Mouse (Mus musculus): ENCODE measurements around the gene Pole. TPM values are rescaled to one million over a fixed set of nuclear protein-coding genes. Genes with fewer than 3 reads are reported as not detected.

Pole gene
- 45.2 and 47.7 TPM in 2 replicates for polyA plus RNA-seq (2016; fragmentation: Nextera tagmentation; extraction: Ambion mirVana)

DNA sequence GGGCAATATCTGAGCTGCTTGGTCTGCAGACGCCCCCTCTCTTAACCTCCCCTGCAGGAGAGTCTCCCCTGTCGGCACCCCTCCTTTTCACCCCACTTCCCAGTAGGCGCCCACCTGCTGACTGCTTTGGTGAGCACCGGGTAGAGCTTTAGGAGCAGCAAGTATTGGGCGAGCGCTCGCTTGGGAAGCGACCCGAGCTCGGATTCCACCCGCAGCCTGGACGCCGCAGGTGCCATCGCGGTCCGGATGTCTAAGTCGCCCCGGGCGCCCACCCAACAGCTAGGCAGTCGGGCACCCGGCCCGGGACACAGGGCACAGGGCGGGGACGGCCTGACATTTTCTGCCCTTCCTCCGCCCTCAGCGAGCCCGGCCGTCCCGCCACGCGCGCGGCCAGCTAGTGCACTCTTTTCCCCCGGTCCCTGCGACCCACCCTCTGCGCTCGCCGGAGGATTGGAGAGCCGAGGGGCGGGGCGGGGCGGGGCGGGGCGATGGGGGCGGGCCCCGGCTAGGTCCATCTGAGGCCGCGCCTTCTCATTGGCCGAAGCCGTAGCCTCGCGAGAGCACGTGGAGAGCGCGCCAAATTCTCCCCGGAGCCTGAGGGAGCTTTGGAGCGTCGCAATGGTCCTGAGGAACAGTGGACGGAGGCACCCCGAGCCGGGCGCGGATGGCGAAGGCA is at the start of gene Pole, which contains the start of gene Pxmp2:
Gene Pole (plus strand): TSS at position 537 of the 676 bp plus-strand sequence.
Gene Pxmp2 (minus strand): TSS at position 417 of the 676 bp plus-strand sequence.
- Histone ChIP-seq H3K4me1 (replicated peaks) (peaks cover 16% of the 10 kb centered on the region), H3K9me3 (no peaks in the 10 kb centered on the region), H3K36me3 (peaks cover 19% of the 10 kb centered on the region), H3K27ac (peak within 1 kb of the TSS; percentile 67), H3K9ac (replicated peaks) (peak within 1 kb of the TSS; percentile 91), H3K27me3 (peaks cover 23% of the 10 kb centered on the region), H3K4me2 (peak within 1 kb of the TSS; percentile 92), H3K4me3 (replicated peaks) (peak within 1 kb of the TSS; percentile 81)
- peak; percentile 98 for ATAC-seq (ENCODE audit: insufficient number of reproducible peaks, insufficient read depth, low FRiP score, low TSS enrichment, low read depth)
- WGBS: under 1% methylated on average over 59 of the region's 64 CpGs

DNA sequence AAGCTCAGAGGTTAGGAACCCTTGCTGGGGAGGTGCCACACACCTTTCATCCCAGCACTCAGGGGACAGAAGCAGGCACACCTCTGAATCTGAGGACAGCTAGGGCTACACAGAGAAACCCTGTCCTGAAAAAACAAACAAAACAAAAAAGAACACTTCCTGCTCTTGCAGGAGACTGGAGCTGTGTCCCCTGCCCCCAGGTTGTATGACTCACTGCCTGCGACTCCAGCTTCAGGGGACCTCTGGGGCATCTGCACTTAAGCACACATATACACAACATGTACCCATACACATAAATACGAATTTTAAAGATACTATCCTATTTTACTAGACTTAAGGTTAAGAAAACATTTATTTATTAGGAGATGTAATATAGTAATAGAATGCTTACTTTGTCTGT is 42.0 kb upstream of the Pole start:
- peaks cover 94% of the 10 kb centered on the region for H3K36me3 ChIP-seq

DNA sequence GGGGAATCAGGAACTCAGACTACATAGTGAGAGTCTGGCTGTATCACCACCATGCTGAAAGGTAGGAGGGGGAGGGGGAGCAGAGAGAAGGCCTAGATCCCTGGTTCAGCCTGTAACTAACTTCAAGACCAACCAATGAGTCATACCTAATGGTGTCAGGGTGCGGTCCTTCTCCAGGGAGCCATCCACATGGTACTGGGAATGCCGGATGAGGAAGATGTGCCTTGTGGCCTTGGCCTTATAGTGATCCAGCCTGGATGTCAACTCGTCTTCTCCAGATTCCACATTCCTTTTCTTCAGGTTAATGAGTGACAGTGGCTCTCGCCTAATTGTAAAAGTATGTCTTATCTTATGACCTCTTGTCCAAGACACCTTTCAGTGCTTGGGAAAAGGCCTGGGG is 19.2 kb upstream of the Pole start:
- H3K9me3 ChIP-seq: no peaks in the 10 kb centered on the region
- 92% methylated on average over 4 of the region's 4 CpGs for WGBS
- no peak overlapping the region for H3K4me3 ChIP-seq (replicated peaks)
- peaks cover 51% of the 10 kb centered on the region for H3K36me3 ChIP-seq
- no peak overlapping the region for H3K27ac ChIP-seq
- peaks cover 6% of the 10 kb centered on the region for H3K4me1 ChIP-seq (replicated peaks)
- no peak overlapping the region for H3K9ac ChIP-seq (replicated peaks)
- no peak for ATAC-seq (ENCODE audit: insufficient number of reproducible peaks, insufficient read depth, low FRiP score, low TSS enrichment, low read depth)
- no peaks in the 10 kb centered on the region for H3K27me3 ChIP-seq
- H3K4me2 ChIP-seq: no peak overlapping the region

More for the DNA sequence above, 42.0 kb upstream of the Pole start:
- Histone ChIP-seq H3K9ac (replicated peaks) (no peak overlapping the region), H3K4me3 (replicated peaks) (no peak overlapping the region), H3K27me3 (no peaks in the 10 kb centered on the region), H3K4me2 (no peak overlapping the region), H3K27ac (no peak overlapping the region), H3K4me1 (replicated peaks) (no peaks in the 10 kb centered on the region), H3K9me3 (no peaks in the 10 kb centered on the region)
- 91% methylated on average over 2 of the region's 2 CpGs for WGBS
- ATAC-seq (ENCODE audit: insufficient number of reproducible peaks, insufficient read depth, low FRiP score, low TSS enrichment, low read depth): no peak

DNA sequence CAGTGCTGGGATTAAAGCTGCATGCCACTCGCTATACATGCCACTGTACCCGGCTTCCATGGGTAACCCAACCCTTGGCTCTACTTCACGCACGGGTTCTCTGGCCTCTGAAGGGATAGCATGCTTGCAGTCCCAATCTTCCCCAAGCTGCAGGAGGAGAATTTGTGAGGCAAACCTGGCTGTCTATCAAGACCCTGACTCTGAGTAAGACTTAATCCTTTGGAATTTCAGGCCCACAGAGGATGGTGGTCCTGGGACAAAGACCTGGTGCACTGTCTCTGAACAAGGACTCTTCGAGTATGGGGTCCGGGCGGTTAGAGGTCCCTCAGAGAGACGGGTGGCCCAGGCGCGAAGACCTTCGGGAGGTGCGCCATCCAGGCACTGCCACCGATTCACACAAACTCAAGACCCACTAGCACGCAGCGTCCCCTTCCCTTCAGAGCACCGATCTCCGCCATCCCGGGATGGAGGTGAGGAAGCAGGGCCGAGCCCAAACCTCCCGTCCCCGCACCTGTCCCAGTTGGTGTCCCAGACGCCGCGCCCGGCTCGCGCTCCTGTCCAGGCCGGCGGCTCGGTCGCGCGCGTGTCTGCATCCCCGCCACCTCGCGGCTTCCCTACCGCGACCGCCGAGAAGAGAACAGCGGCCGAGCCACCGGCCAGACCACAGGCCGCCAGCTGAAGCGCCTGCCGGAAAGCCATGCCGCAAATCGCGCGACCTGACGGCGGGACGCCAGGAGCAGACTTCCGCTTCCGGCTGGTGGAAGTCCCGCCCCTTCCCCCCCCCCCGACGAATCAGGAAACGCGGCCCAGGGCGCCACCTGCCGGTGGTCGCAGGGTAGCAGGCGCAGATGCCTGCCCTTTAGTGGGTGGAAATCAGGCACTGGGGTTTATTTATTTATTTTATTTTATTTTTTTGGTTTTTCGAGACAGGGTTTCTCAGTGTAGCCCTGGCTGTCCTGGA is 16.7 kb upstream of the Pole start, which contains the start of gene Pgam5:
Gene Pgam5 (minus strand): TSS at position 773 of the 961 bp plus-strand sequence.
- peak within 1 kb of the TSS; percentile 96 for H3K4me3 ChIP-seq (replicated peaks)
- H3K36me3 ChIP-seq: peaks cover 36% of the 10 kb centered on the region
- H3K27me3 ChIP-seq: no peaks in the 10 kb centered on the region
- H3K27ac ChIP-seq: peak within 1 kb of the TSS; percentile 45; the same call in 1 of the 2 replicates
- under 1% methylated on average over 58 of the region's 66 CpGs for WGBS
- no peaks in the 10 kb centered on the region for H3K9me3 ChIP-seq
- peak within 1 kb of the TSS; percentile 95 for H3K4me2 ChIP-seq
- H3K4me1 ChIP-seq (replicated peaks): peaks cover 6% of the 10 kb centered on the region
- peak within 1 kb of the TSS; percentile 95 for H3K9ac ChIP-seq (replicated peaks)
- ATAC-seq (ENCODE audit: insufficient number of reproducible peaks, insufficient read depth, low FRiP score, low TSS enrichment, low read depth): peak; percentile 86

DNA sequence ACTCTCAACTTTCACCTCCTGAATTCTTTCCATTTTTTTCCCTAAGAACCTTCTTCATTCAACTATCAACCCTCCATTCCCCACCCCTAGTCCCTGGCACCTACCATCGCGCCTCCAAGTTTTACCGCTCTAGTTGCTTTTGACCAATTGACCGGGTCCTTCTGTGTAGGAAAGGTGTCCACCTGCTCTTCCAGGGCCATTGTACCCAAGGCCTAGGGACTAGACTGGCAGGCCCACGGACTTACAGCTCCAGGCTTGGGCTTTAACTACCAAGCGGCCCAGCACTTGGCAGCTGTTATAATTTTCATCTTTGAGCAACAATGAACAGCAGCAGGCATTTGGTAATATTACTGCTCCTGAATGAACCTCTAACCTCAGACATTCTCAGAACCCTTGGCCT is 15.9 kb upstream of the Pole start:
- Histone ChIP-seq H3K4me2 (no peak overlapping the region), H3K4me3 (replicated peaks) (no peak overlapping the region), H3K4me1 (replicated peaks) (peaks cover 6% of the 10 kb centered on the region), H3K36me3 (peaks cover 28% of the 10 kb centered on the region), H3K9me3 (no peaks in the 10 kb centered on the region), H3K27me3 (no peaks in the 10 kb centered on the region), H3K9ac (replicated peaks) (no peak overlapping the region), H3K27ac (no peak overlapping the region)
- peak; percentile 11; the same call in 1 of the 2 replicates for ATAC-seq (ENCODE audit: insufficient number of reproducible peaks, insufficient read depth, low FRiP score, low TSS enrichment, low read depth)
- 90% methylated on average over 6 of the region's 6 CpGs for WGBS

GRCm38 (mm10) chr5:110274147-110274546 is 12.0 kb upstream of the Pole start:
- no peaks in the 10 kb centered on the region for H3K27me3 ChIP-seq
- H3K9me3 ChIP-seq: no peaks in the 10 kb centered on the region
- no peak overlapping the region for H3K4me2 ChIP-seq
- H3K4me1 ChIP-seq (replicated peaks): no peaks in the 10 kb centered on the region
- no peak overlapping the region for H3K9ac ChIP-seq (replicated peaks)
- no peak overlapping the region for H3K27ac ChIP-seq
- no peaks in the 10 kb centered on the region for H3K36me3 ChIP-seq
- ATAC-seq (ENCODE audit: insufficient number of reproducible peaks, insufficient read depth, low FRiP score, low TSS enrichment, low read depth): no peak
- WGBS: 80% methylated on average over 4 of the region's 4 CpGs
- no peak overlapping the region for H3K4me3 ChIP-seq (replicated peaks)

DNA sequence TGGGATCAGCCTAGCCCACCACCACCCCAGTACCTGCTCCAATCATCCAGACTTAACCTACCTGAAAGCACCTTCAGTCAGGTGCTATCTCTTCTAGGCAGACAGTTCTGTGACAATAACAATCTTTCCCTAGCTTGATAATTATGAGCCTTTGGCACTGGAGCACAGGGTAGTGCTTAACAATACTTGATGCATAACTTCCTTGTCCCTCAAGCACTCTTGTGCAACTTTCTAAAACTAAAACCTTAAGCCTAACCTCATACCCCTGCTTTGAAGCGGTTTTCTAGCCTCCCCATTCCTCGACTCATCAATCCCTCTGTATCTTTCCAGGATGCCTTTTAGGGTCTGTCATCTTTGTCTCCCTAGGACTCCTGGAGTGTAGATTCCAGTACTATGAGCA is 11.3 kb upstream of the Pole start:
- WGBS: 63% methylated on average over 2 of the region's 2 CpGs
- H3K36me3 ChIP-seq: no peaks in the 10 kb centered on the region
- no peak for ATAC-seq (ENCODE audit: insufficient number of reproducible peaks, insufficient read depth, low FRiP score, low TSS enrichment, low read depth)

GRCm38 (mm10) chr5:110276391-110276790 is 9.7 kb upstream of the Pole start:
- no peak overlapping the region for H3K4me2 ChIP-seq
- 83% methylated on average over 2 of the region's 2 CpGs for WGBS
- no peaks in the 10 kb centered on the region for H3K27me3 ChIP-seq
- no peak overlapping the region for H3K27ac ChIP-seq
- H3K36me3 ChIP-seq: no peaks in the 10 kb centered on the region
- H3K4me1 ChIP-seq (replicated peaks): no peaks in the 10 kb centered on the region
- H3K9me3 ChIP-seq: no peaks in the 10 kb centered on the region
- no peak for ATAC-seq (ENCODE audit: insufficient number of reproducible peaks, insufficient read depth, low FRiP score, low TSS enrichment, low read depth)
- no peak overlapping the region for H3K4me3 ChIP-seq (replicated peaks)
- H3K9ac ChIP-seq (replicated peaks): no peak overlapping the region

More for the DNA sequence above, 11.3 kb upstream of the Pole start:
- no peaks in the 10 kb centered on the region for H3K4me1 ChIP-seq (replicated peaks)
- H3K27ac ChIP-seq: no peak overlapping the region
- H3K4me2 ChIP-seq: no peak overlapping the region
- no peaks in the 10 kb centered on the region for H3K9me3 ChIP-seq
- H3K9ac ChIP-seq (replicated peaks): no peak overlapping the region
- no peak overlapping the region for H3K4me3 ChIP-seq (replicated peaks)
- no peaks in the 10 kb centered on the region for H3K27me3 ChIP-seq

DNA sequence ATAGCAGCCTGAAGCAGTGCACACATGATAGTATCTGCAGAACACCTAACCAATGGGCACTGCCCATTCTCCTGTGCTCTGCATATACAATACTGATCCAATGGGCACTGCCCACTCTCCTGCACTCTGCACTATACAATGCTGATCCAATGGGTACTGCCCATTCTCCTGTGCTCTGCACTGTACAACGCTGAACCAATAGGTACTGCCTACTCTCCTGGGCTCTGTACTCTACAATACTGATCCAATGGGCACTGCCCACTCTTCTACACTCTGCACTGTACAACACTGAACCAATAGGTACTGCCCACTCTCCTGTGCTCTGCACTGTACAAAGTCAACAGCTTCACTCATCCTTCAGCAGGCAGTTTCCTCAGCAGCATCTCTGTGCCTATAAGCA is 9.2 kb upstream of the Pole start:
- Histone ChIP-seq H3K9me3 (no peaks in the 10 kb centered on the region), H3K36me3 (no peaks in the 10 kb centered on the region), H3K4me2 (no peak overlapping the region), H3K9ac (replicated peaks) (no peak overlapping the region), H3K4me1 (replicated peaks) (no peaks in the 10 kb centered on the region), H3K4me3 (replicated peaks) (no peak overlapping the region), H3K27ac (no peak overlapping the region), H3K27me3 (no peaks in the 10 kb centered on the region)
- no peak for ATAC-seq (ENCODE audit: insufficient number of reproducible peaks, insufficient read depth, low FRiP score, low TSS enrichment, low read depth)
- WGBS: 82% methylated on average over 1 of the region's 1 CpGs

DNA sequence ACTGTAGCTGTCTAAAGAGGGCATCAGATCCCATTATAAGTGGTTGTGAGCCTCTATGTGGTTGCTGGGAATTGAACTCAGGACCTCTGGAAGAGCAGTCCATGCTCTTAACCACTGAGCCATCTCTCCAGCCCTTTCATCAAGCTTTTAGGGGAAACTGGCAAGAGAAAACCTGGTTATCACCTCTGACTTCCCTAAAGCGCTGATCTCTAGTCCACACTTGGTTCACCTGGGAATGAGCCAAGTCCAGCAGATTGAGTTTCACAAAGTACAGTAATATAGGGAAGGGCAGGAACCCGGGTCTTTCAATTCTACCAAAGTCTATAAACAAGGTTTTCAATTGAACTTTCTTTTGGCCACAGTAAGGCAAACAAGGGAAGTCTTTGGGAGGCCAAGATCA is 4.1 kb upstream of the Pole start:
- H3K9ac ChIP-seq (replicated peaks): no peak overlapping the region
- H3K27me3 ChIP-seq: peaks cover 23% of the 10 kb centered on the region
- no peak overlapping the region for H3K4me3 ChIP-seq (replicated peaks)
- no peak overlapping the region for H3K27ac ChIP-seq
- H3K4me2 ChIP-seq: no peak overlapping the region
- no peak for ATAC-seq (ENCODE audit: insufficient number of reproducible peaks, insufficient read depth, low FRiP score, low TSS enrichment, low read depth)
- H3K4me1 ChIP-seq (replicated peaks): peaks cover 9% of the 10 kb centered on the region
- H3K9me3 ChIP-seq: no peaks in the 10 kb centered on the region
- no peaks in the 10 kb centered on the region for H3K36me3 ChIP-seq
- WGBS: 83% methylated on average over 2 of the region's 2 CpGs

GRCm38 (mm10) chr5:110284536-110284935 is 1.6 kb upstream of the Pole start:
- no peak overlapping the region for H3K27ac ChIP-seq
- no peak for ATAC-seq (ENCODE audit: insufficient number of reproducible peaks, insufficient read depth, low FRiP score, low TSS enrichment, low read depth)
- WGBS: 10% methylated on average over 4 of the region's 4 CpGs
- H3K36me3 ChIP-seq: peaks cover 5% of the 10 kb centered on the region
- no peaks in the 10 kb centered on the region for H3K9me3 ChIP-seq
- no peak overlapping the region for H3K4me3 ChIP-seq (replicated peaks)
- no peak overlapping the region for H3K9ac ChIP-seq (replicated peaks)
- peaks cover 16% of the 10 kb centered on the region for H3K4me1 ChIP-seq (replicated peaks)
- H3K4me2 ChIP-seq: peak overlapping the region; percentile 92
- H3K27me3 ChIP-seq: peaks cover 23% of the 10 kb centered on the region
